Mouse (Mus musculus): Measurements from ENCODE around the gene Fam107b.

Fam107b gene

GRCm38 (mm10) chr2:3787752-3788423, 217.6 kb downstream of the Fam107b start:
- no peak for DNase-seq

GRCm38 (mm10) chr2:3788424-3788786, 218.1 kb downstream of the Fam107b start:
- DNase-seq = no peak

GRCm38 (mm10) chr2:3796543-3796942, 226.3 kb downstream of the Fam107b start:
- no peak for DNase-seq

GRCm38 (mm10) chr2:3799767-3800554, 229.7 kb downstream of the Fam107b start:
- DNase-seq = peak; percentile 34

GRCm38 (mm10) chr2:3800555-3800878, 230.2 kb downstream of the Fam107b start:
- DNase-seq = no peak

- DNase-seq = no peak
These were observed 235.5 kb downstream of the Fam107b start for GRCm38 (mm10) chr2:3805742-3806141.

GRCm38 (mm10) chr2:3810321-3810720, 240.0 kb downstream of the Fam107b start:
- DNase-seq = no peak

- DNase-seq = peak; percentile 74
These were observed 245.9 kb downstream of the Fam107b start for GRCm38 (mm10) chr2:3816142-3816609.

- peak; percentile 7 for DNase-seq
These were observed 247.3 kb downstream of the Fam107b start for GRCm38 (mm10) chr2:3817626-3818025.

- no peak for DNase-seq
These were observed 252.5 kb downstream of the Fam107b start for GRCm38 (mm10) chr2:3822483-3823455.

All from cerebellum, adult 9-11 months (tissue).